Mouse (Mus musculus) B cell, adult 2 months (primary cell): ENCODE measurements around the gene Slc17a7.
A peak's percentile ranks its signal among the peaks of the same experiment; 100 is the strongest.
"Not testable (repeated sequence)": the region's sequence is repeated elsewhere in the genome, so short reads cannot be mapped to it uniquely, and the experiment has no call there.

ENCODE experiments used
- DNase-seq, 2 experiments: peaks; one replicate each; pipeline ENCODE4 v3.0.0; 2022

The Slc17a7 gene

GRCm38 (mm10) chr7:45163735-45164490, at the start of gene Slc17a7:
Gene Slc17a7, plus strand, starts transcription at chr7:45163949.
- DNase-seq, result peak; percentile 58

- peak; percentile 33 to 34 for DNase-seq
Measured at GRCm38 (mm10) chr7:45117566-45117965, 46.2 kb upstream of the Slc17a7 start.

GRCm38 (mm10) chr7:45118336-45118735, 45.4 kb upstream of the Slc17a7 start:
- no peak for DNase-seq

GRCm38 (mm10) chr7:45119780-45120709, 43.7 kb upstream of the Slc17a7 start:
- peak; percentile 34 to 35 for DNase-seq

GRCm38 (mm10) chr7:45121404-45121803, 42.3 kb upstream of the Slc17a7 start:
- peak; percentile 71 to 72 for DNase-seq

GRCm38 (mm10) chr7:45121966-45122365, 41.8 kb upstream of the Slc17a7 start:
- DNase-seq, result no peak

GRCm38 (mm10) chr7:45122561-45123185, 41.1 kb upstream of the Slc17a7 start:
- DNase-seq, result peak in 1 of 2 experiments; percentile 23

GRCm38 (mm10) chr7:45123186-45123570, 40.6 kb upstream of the Slc17a7 start:
- DNase-seq, result peak; percentile 61 to 64

- DNase-seq, result peak; percentile 98
Measured at GRCm38 (mm10) chr7:45124224-45125143, 39.3 kb upstream of the Slc17a7 start, which contains the start of gene Rps11. Gene Rps11, minus strand, starts transcription at chr7:45124439.

- DNase-seq, result no peak
Measured at GRCm38 (mm10) chr7:45125144-45125600, 38.6 kb upstream of the Slc17a7 start.

- DNase-seq, result not testable (repeated sequence)
Measured at GRCm38 (mm10) chr7:45125649-45126048, 38.1 kb upstream of the Slc17a7 start.

GRCm38 (mm10) chr7:45126147-45126843, 37.5 kb upstream of the Slc17a7 start:
- no peak for DNase-seq

GRCm38 (mm10) chr7:45126844-45127699, 36.7 kb upstream of the Slc17a7 start:
- peak; percentile 20 to 21 for DNase-seq

- DNase-seq, result no peak
Measured at GRCm38 (mm10) chr7:45127700-45128224, 36.0 kb upstream of the Slc17a7 start.

- peak; percentile 97 to 98 for DNase-seq
Measured at GRCm38 (mm10) chr7:45128624-45129246, 35.0 kb upstream of the Slc17a7 start, which contains the start of gene Rpl13a. Gene Rpl13a, minus strand, starts transcription at chr7:45128761.

GRCm38 (mm10) chr7:45129318-45129717, 34.4 kb upstream of the Slc17a7 start:
- no peak for DNase-seq

- DNase-seq, result no peak
Measured at GRCm38 (mm10) chr7:45129776-45130512, 33.8 kb upstream of the Slc17a7 start.

GRCm38 (mm10) chr7:45131850-45132249, 31.9 kb upstream of the Slc17a7 start:
- DNase-seq, result no peak
